Mouse (Mus musculus): ENCODE results near the gene Wdr86. TPM values are rescaled to one million over a fixed set of nuclear protein-coding genes. Genes with fewer than 3 reads are reported as not detected.

Wdr86 gene
- polyA plus RNA-seq, 1 experiment from 2014 or later = 43.9 TPM

- DNase-seq = peak; percentile 42
- 0 out of 2 replicates have a peak overlapping the region, but pooled peaks have one; percentile 22 for H3K4me2 ChIP-seq
- H3K27me3 ChIP-seq (ENCODE audit: insufficient read depth, low read length) = no peaks in the 10 kb centered on the region
- no peak for TF ChIP-seq CTCF (IDR thresholded peaks at IDR 0.05; ENCODE audit: low read depth)
- peak overlapping the region; percentile 90 for H3K27ac ChIP-seq (ENCODE audit: low read depth)
- no peak for ATAC-seq (ENCODE audit: insufficient read depth)
- H3K4me1 ChIP-seq (ENCODE audit: insufficient read depth) = peaks cover 13% of the 10 kb centered on the region
- H3K4me3 ChIP-seq (ENCODE audit: low read depth, low read length) = no peak overlapping the region
- peaks cover 19% of the 10 kb centered on the region for H3K36me3 ChIP-seq (ENCODE audit: insufficient read depth)
- peak overlapping the region; percentile 34; the same call in 1 of the 2 replicates for H3K9ac ChIP-seq
- no peaks in the 10 kb centered on the region for H3K9me3 ChIP-seq (ENCODE audit: low read depth, low read length)
- WGBS = 66% methylated on average over 11 of the region's 11 CpGs
Observed at GRCm38 (mm10) chr5:24723527-24724269, 6.8 kb downstream of the Wdr86 start.

DNA sequence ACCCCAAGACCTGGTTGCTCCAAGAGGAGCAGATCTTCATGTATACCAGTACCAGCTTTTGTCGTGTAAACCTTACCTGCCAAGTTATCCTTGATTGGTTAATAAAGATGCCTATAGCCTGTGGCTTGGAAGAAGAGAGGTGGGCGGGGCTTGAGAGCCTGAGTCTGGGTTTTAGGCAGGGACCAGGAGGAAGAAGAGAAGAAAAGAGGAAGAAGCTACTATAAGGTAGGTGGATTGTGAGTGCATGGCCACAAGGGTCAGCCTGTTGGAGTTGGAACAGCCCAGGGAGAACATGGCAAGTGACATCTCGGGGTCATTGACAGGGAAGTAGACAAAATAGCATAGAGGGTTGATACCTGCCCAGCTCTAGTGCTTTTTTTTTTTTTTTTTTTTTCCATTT is 10.7 kb downstream of the Wdr86 start:
- no peak for TF ChIP-seq CTCF (IDR thresholded peaks at IDR 0.05; ENCODE audit: low read depth)
- H3K4me1 ChIP-seq (ENCODE audit: insufficient read depth) = peaks cover 9% of the 10 kb centered on the region
- H3K4me3 ChIP-seq (ENCODE audit: low read depth, low read length) = no peak overlapping the region
- H3K9me3 ChIP-seq (ENCODE audit: low read depth, low read length) = no peaks in the 10 kb centered on the region
- H3K36me3 ChIP-seq (ENCODE audit: insufficient read depth) = peaks cover 56% of the 10 kb centered on the region
- WGBS = 87% methylated on average over 3 of the region's 3 CpGs
- no peak overlapping the region for H3K4me2 ChIP-seq
- no peak overlapping the region for H3K27ac ChIP-seq (ENCODE audit: low read depth)
- no peaks in the 10 kb centered on the region for H3K27me3 ChIP-seq (ENCODE audit: insufficient read depth, low read length)
- ATAC-seq (ENCODE audit: insufficient read depth) (no peak), DNase-seq (no peak)
- no peak overlapping the region for H3K9ac ChIP-seq

DNA sequence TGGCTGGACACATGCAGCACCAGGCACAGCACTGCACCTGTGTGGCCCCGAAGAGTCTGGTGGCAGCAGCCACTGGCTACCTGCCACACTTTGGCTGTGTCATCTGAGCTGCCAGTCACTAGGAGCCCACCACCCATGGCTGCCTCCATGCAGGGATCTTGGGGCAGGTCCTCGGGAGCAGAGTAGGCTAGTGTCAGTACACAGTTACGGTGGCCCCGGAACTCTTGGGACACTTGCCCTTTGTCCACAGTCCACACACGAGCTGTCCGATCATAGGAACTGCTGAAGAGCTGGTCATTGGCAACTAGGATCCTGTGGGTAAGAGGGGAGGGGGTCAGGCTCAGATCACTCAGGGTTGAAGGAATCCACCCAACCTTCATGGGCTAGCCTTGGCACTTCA is 12.5 kb downstream of the Wdr86 start:
- TF ChIP-seq CTCF (IDR thresholded peaks at IDR 0.05; ENCODE audit: low read depth) = no peak
- Histone ChIP-seq H3K9me3 (ENCODE audit: low read depth, low read length) (no peaks in the 10 kb centered on the region), H3K36me3 (ENCODE audit: insufficient read depth) (peaks cover 64% of the 10 kb centered on the region), H3K4me2 (no peak overlapping the region), H3K4me3 (ENCODE audit: low read depth, low read length) (no peak overlapping the region), H3K4me1 (ENCODE audit: insufficient read depth) (no peaks in the 10 kb centered on the region), H3K27ac (ENCODE audit: low read depth) (no peak overlapping the region), H3K9ac (no peak overlapping the region), H3K27me3 (ENCODE audit: insufficient read depth, low read length) (no peaks in the 10 kb centered on the region)
- DNase-seq (no peak), ATAC-seq (ENCODE audit: insufficient read depth) (no peak)
- WGBS = 89% methylated on average over 6 of the region's 6 CpGs

DNA sequence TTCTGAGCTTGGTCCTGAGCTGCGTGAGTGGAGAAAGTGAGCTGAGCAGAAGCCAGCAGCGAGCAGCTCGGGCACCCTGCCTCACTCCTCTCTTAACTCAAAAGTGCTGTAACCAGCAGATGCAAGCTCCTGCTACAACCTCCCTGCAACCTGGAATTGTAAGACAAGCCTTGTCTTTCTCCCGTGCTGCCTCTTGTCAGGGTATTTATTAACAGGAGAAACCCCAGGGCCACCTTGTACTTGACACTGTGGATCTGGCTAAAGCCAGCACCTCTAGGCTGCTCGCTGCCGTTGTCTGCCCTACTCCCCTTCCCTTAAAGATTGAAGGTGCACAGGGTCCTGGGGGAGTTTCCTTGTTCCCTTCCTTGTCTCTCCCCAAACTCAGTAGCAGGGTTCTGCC is 16.5 kb downstream of the Wdr86 start:
- WGBS = 81% methylated on average over 6 of the region's 6 CpGs
- peaks cover 85% of the 10 kb centered on the region for H3K36me3 ChIP-seq (ENCODE audit: insufficient read depth)
- ATAC-seq (ENCODE audit: insufficient read depth) = no peak

DNA sequence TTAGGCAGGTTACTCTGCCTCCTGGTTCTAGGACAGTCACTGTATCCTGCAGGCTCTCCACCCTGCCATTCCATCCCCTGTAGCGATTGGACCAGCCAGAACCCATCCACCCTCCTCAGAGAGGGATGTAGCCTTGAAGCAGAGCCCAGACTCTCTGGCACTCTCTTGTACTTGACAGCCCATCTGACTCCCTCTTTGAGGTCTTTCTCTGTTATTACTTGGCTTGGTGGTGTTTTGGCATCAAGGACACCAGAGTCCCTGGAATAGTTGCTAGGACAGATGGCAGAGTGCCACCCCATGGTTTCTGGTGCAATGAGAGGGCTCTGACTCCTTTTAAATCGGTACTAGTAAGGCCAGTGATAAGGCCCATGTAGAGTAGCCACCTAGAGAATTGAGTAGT is 17.3 kb downstream of the Wdr86 start:
- no peaks in the 10 kb centered on the region for H3K4me1 ChIP-seq (ENCODE audit: insufficient read depth)
- H3K36me3 ChIP-seq (ENCODE audit: insufficient read depth) = peaks cover 89% of the 10 kb centered on the region
- no peaks in the 10 kb centered on the region; the same call in 1 of the 2 replicates for H3K9me3 ChIP-seq (ENCODE audit: low read depth, low read length)
- 79% methylated on average over 2 of the region's 2 CpGs for whole genome bisulfite sequencing
- no peak overlapping the region for H3K27ac ChIP-seq (ENCODE audit: low read depth)
- H3K4me3 ChIP-seq (ENCODE audit: low read depth, low read length) = no peak overlapping the region
- H3K9ac ChIP-seq = no peak overlapping the region
- no peaks in the 10 kb centered on the region for H3K27me3 ChIP-seq (ENCODE audit: insufficient read depth, low read length)
- no peak for DNase-seq
- no peak for TF ChIP-seq CTCF (IDR thresholded peaks at IDR 0.05; ENCODE audit: low read depth)
- no peak overlapping the region for H3K4me2 ChIP-seq
- ATAC-seq (ENCODE audit: insufficient read depth) = no peak

More for the DNA sequence above, 16.5 kb downstream of the Wdr86 start:
- TF ChIP-seq CTCF (IDR thresholded peaks at IDR 0.05; ENCODE audit: low read depth) = no peak
- no peak for DNase-seq
- no peaks in the 10 kb centered on the region for H3K4me1 ChIP-seq (ENCODE audit: insufficient read depth)
- no peak overlapping the region for H3K9ac ChIP-seq
- H3K4me3 ChIP-seq (ENCODE audit: low read depth, low read length) = no peak overlapping the region
- H3K27me3 ChIP-seq (ENCODE audit: insufficient read depth, low read length) = no peaks in the 10 kb centered on the region
- H3K27ac ChIP-seq (ENCODE audit: low read depth) = no peak overlapping the region
- no peaks in the 10 kb centered on the region; the same call in 1 of the 2 replicates for H3K9me3 ChIP-seq (ENCODE audit: low read depth, low read length)
- H3K4me2 ChIP-seq = no peak overlapping the region

DNA sequence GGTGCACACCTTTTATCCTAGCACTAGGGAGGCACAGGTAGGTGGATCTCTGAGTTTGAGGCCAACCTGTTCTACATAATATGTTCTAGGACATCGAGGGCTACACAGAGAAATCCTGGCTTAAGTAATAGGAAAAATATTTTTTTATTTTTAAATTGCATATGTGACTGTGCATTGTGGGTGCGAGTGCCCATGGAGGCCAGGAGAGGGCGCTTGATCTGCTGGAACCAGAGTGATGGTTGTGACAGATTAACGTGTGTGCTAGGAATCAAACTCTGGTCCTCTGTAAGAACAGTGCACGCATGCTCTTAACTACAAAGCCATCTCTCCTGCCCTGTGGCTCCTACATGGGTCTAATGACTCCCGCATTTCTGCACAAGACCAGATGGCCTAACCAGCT is 18.9 kb downstream of the Wdr86 start:
- Histone ChIP-seq H3K4me2 (no peak overlapping the region), H3K27me3 (ENCODE audit: insufficient read depth, low read length) (no peaks in the 10 kb centered on the region), H3K4me1 (ENCODE audit: insufficient read depth) (no peaks in the 10 kb centered on the region), H3K9ac (no peak overlapping the region), H3K36me3 (ENCODE audit: insufficient read depth) (peaks cover 89% of the 10 kb centered on the region), H3K9me3 (ENCODE audit: low read depth, low read length) (no peaks in the 10 kb centered on the region; the same call in 1 of the 2 replicates), H3K4me3 (ENCODE audit: low read depth, low read length) (no peak overlapping the region), H3K27ac (ENCODE audit: low read depth) (no peak overlapping the region)
- DNase-seq (no peak), ATAC-seq (ENCODE audit: insufficient read depth) (no peak)
- 93% methylated on average over 6 of the region's 6 CpGs for WGBS
- TF ChIP-seq CTCF (IDR thresholded peaks at IDR 0.05; ENCODE audit: low read depth) = peak; percentile 37

- H3K4me3 ChIP-seq (ENCODE audit: low read depth, low read length) = no peak overlapping the region
- TF ChIP-seq CTCF (IDR thresholded peaks at IDR 0.05; ENCODE audit: low read depth) = no peak
- H3K27me3 ChIP-seq (ENCODE audit: insufficient read depth, low read length) = no peaks in the 10 kb centered on the region
- no peak overlapping the region for H3K27ac ChIP-seq (ENCODE audit: low read depth)
- ATAC-seq (ENCODE audit: insufficient read depth) = peak; percentile 17; the same call in 1 of the 2 replicates
- H3K36me3 ChIP-seq (ENCODE audit: insufficient read depth) = peaks cover 89% of the 10 kb centered on the region
- no peak overlapping the region for H3K9ac ChIP-seq
- H3K9me3 ChIP-seq (ENCODE audit: low read depth, low read length) = no peaks in the 10 kb centered on the region; the same call in 1 of the 2 replicates
- WGBS = 58% methylated on average over 2 of the region's 2 CpGs
- peak; percentile 65 for DNase-seq
- H3K4me1 ChIP-seq (ENCODE audit: insufficient read depth) = no peaks in the 10 kb centered on the region
- H3K4me2 ChIP-seq = no peak overlapping the region
Observed at GRCm38 (mm10) chr5:24709962-24710361, 20.6 kb downstream of the Wdr86 start.
